Mouse (Mus musculus) embryonic fibroblast, embryonic 13.5 days (primary cell): ENCODE results near the gene Ache.

Experiments used
- CTCF ChIP-seq: IDR thresholded peaks from 2 replicates; pipeline ENCODE4 v1.5.1; 2011; ENCODE audit warnings: mild to moderate bottlenecking, control low read depth, low read length, moderate library complexity, borderline replicate concordance; ENCODE audit not compliant: insufficient read depth
- POLR2A ChIP-seq: IDR thresholded peaks from 2 replicates; pipeline ENCODE4 v1.6.1; 2011; ENCODE audit warnings: low read depth, mild to moderate bottlenecking, control low read depth, low read length, moderate library complexity

DNA sequence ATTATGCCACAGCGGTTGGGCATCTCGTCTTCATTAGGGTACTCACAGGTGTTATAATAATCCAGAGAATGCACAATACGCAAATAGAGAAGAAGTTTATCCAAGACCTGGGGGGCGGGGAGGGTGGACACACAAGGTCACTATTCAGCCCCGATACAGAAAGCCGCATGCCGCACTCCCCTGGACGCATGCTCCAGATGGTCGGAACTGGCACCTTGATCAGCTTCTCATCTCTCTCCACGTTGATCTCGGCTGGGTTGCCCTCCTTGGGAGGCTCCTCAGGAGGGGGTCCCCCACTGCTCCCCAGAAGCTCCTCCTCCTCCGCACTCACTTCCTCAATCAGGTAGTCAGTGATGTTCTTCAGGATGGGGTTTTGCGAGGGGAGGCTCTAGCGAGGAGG is 9.8 kb downstream of the Ache start:
- TF ChIP-seq CTCF = no peak
- TF ChIP-seq POLR2A = no peak
